Mouse (Mus musculus) forebrain, embryonic 12.5 days (tissue): Measurements from ENCODE around the gene Nrtn. TPM values are rescaled to one million over a fixed set of nuclear protein-coding genes. Genes with fewer than 3 reads are reported as not detected.

Experiments
- ATAC-seq: fragments of 200-750 bp; cut with Nextera tagmentation; 2 replicates; pipeline ENCODE4 v1.8.0; 2017; ENCODE audit warnings: moderate TSS enrichment; ENCODE audit not compliant: low FRiP score
- H3K27ac ChIP-seq: fragments of 300-500 bp; sonication (generic); 2 replicates; pipeline ENCODE4 v1.5.1; 2016; ENCODE audit warnings: mild to moderate bottlenecking
- H3K27me3 ChIP-seq: fragments of 300-500 bp; sonication (generic); 2 replicates; pipeline ENCODE4 v1.6.1; 2016; ENCODE audit warnings: mild to moderate bottlenecking
- H3K36me3 ChIP-seq: fragments of 300-500 bp; sonication (generic); replicated peaks from 2 replicates; pipeline ENCODE4 v1.6.1; 2016; ENCODE audit warnings: mild to moderate bottlenecking
- H3K4me1 ChIP-seq: fragments of 300-500 bp; sonication (generic); 2 replicates; pipeline ENCODE4 v1.6.1; 2016
- H3K4me2 ChIP-seq: fragments of 300-500 bp; sonication (generic); 2 replicates; pipeline ENCODE4 v1.6.1; 2016; ENCODE audit warnings: mild to moderate bottlenecking, moderate library complexity
- H3K4me3 ChIP-seq: fragments of 300-500 bp; sonication (generic); replicated peaks from 2 replicates; pipeline ENCODE4 v1.5.1; 2016; ENCODE audit warnings: mild to moderate bottlenecking
- H3K9ac ChIP-seq: fragments of 300-500 bp; sonication (generic); 2 replicates; pipeline ENCODE4 v1.6.1; 2016; ENCODE audit warnings: mild to moderate bottlenecking
- H3K9me3 ChIP-seq: fragments of 300-500 bp; sonication (generic); 2 replicates; pipeline ENCODE4 v1.6.1; 2016
- WGBS: fragments of 180-500 bp; shearing (Covaris S2); methylation state at CpG from one replicate; pipeline ENCODE4 v1.1.7; 2016; 5-methylcytosine and 5-hydroxymethylcytosine counted together
- polyA plus RNA-seq: library from polyadenylated mRNA; unstranded; fragments of >200 nt; fragmentation: Nextera tagmentation; extraction: Ambion mirVana; gene quantifications from 2 replicates; pipeline ENCODE4 v1.2.1, GENCODE M21; 2016

The Nrtn gene
- polyA plus RNA-seq, 1 experiment from 2014 or later, result 5.9 TPM

- Histone ChIP-seq H3K9ac (no peak within 1 kb of the TSS), H3K27ac (no peak within 1 kb of the TSS), H3K36me3 (peaks cover 48% of the 10 kb centered on the region), H3K4me3 (no peak within 1 kb of the TSS), H3K4me1 (peaks cover 7% of the 10 kb centered on the region), H3K9me3 (no peaks in the 10 kb centered on the region), H3K27me3 (no peaks in the 10 kb centered on the region), H3K4me2 (no peak within 1 kb of the TSS)
- WGBS, result 94% methylated on average over 5 of the region's 5 CpGs
- ATAC-seq, result no peak
Observed at GRCm38 (mm10) chr17:56769950-56770349, 12.6 kb upstream of the Nrtn start, which contains the start of gene Prr22. Gene Prr22 (plus strand): TSS chr17:56770250.

GRCm38 (mm10) chr17:56768941-56769340 lies 11.6 kb upstream of the Nrtn start:
- Histone ChIP-seq H3K4me1 (peaks cover 7% of the 10 kb centered on the region), H3K9me3 (no peaks in the 10 kb centered on the region), H3K4me2 (no peak overlapping the region), H3K4me3 (no peak overlapping the region), H3K27me3 (no peaks in the 10 kb centered on the region), H3K9ac (no peak overlapping the region), H3K27ac (no peak overlapping the region), H3K36me3 (peaks cover 48% of the 10 kb centered on the region)
- WGBS, result 94% methylated on average over 11 of the region's 11 CpGs
- ATAC-seq, result no peak

- Histone ChIP-seq H3K4me1 (peaks cover 12% of the 10 kb centered on the region), H3K27me3 (no peaks in the 10 kb centered on the region), H3K9ac (no peak overlapping the region), H3K9me3 (no peaks in the 10 kb centered on the region), H3K27ac (no peak overlapping the region), H3K4me3 (no peak overlapping the region), H3K4me2 (no peak overlapping the region), H3K36me3 (peaks cover 48% of the 10 kb centered on the region)
- no peak for ATAC-seq
- WGBS, result 93% methylated on average over 29 of the region's 29 CpGs
Observed at GRCm38 (mm10) chr17:56767531-56768135, 10.3 kb upstream of the Nrtn start.

GRCm38 (mm10) chr17:56766631-56767405 lies 9.5 kb upstream of the Nrtn start:
- Histone ChIP-seq H3K36me3 (peaks cover 48% of the 10 kb centered on the region), H3K27me3 (no peaks in the 10 kb centered on the region), H3K9me3 (no peaks in the 10 kb centered on the region), H3K4me3 (no peak overlapping the region), H3K4me2 (no peak overlapping the region), H3K4me1 (peaks cover 18% of the 10 kb centered on the region), H3K9ac (no peak overlapping the region), H3K27ac (no peak overlapping the region)
- 95% methylated on average over 27 of the region's 27 CpGs for WGBS
- no peak for ATAC-seq

- Histone ChIP-seq H3K9me3 (no peaks in the 10 kb centered on the region), H3K4me1 (peaks cover 23% of the 10 kb centered on the region), H3K4me3 (peak overlapping the region; percentile 76), H3K36me3 (peaks cover 39% of the 10 kb centered on the region), H3K9ac (peak overlapping the region; percentile 75), H3K27ac (peak overlapping the region; percentile 96), H3K27me3 (peaks cover 12% of the 10 kb centered on the region), H3K4me2 (peak overlapping the region; percentile 77)
- peak; percentile 12; the same call in 1 of the 2 replicates for ATAC-seq
- 50% methylated on average over 12 of the region's 12 CpGs for WGBS
Observed at GRCm38 (mm10) chr17:56765431-56765830, 8.1 kb upstream of the Nrtn start.

GRCm38 (mm10) chr17:56764474-56765354 lies 7.4 kb upstream of the Nrtn start, which contains the start of gene Dus3l:
Gene Dus3l (plus strand): TSS chr17:56764757.
- WGBS, result 2% methylated on average over 58 of the region's 58 CpGs
- Histone ChIP-seq H3K4me3 (peak within 1 kb of the TSS; percentile 76), H3K4me1 (peaks cover 23% of the 10 kb centered on the region), H3K9ac (peak within 1 kb of the TSS; percentile 75), H3K36me3 (peaks cover 33% of the 10 kb centered on the region), H3K27ac (peak within 1 kb of the TSS; percentile 96), H3K4me2 (peak within 1 kb of the TSS; percentile 77), H3K9me3 (no peaks in the 10 kb centered on the region), H3K27me3 (peaks cover 19% of the 10 kb centered on the region)
- ATAC-seq, result peak; percentile 79

GRCm38 (mm10) chr17:56763741-56764250 lies 6.5 kb upstream of the Nrtn start:
- no peak for ATAC-seq
- no peak overlapping the region for H3K27ac ChIP-seq
- WGBS, result 78% methylated on average over 8 of the region's 8 CpGs
- peak overlapping the region; percentile 76 for H3K4me3 ChIP-seq
- H3K4me1 ChIP-seq, result peaks cover 27% of the 10 kb centered on the region
- H3K27me3 ChIP-seq, result peaks cover 28% of the 10 kb centered on the region
- no peaks in the 10 kb centered on the region for H3K9me3 ChIP-seq
- H3K36me3 ChIP-seq, result peaks cover 24% of the 10 kb centered on the region
- peak overlapping the region; percentile 77; the same call in 1 of the 2 replicates for H3K4me2 ChIP-seq
- no peak overlapping the region for H3K9ac ChIP-seq

GRCm38 (mm10) chr17:56762769-56763731 lies 5.7 kb upstream of the Nrtn start:
- Histone ChIP-seq H3K4me3 (no peak overlapping the region), H3K4me1 (peaks cover 27% of the 10 kb centered on the region), H3K36me3 (peaks cover 16% of the 10 kb centered on the region), H3K27me3 (peaks cover 35% of the 10 kb centered on the region), H3K4me2 (peak overlapping the region; percentile 72), H3K9me3 (no peaks in the 10 kb centered on the region), H3K9ac (no peak overlapping the region), H3K27ac (peak overlapping the region; percentile 92)
- 48% methylated on average over 27 of the region's 27 CpGs for WGBS
- no peak for ATAC-seq

GRCm38 (mm10) chr17:56761991-56762410 lies 4.7 kb upstream of the Nrtn start:
- H3K9me3 ChIP-seq, result no peaks in the 10 kb centered on the region
- ATAC-seq, result peak; percentile 59
- WGBS, result under 1% methylated on average over 28 of the region's 28 CpGs
- H3K27me3 ChIP-seq, result peaks cover 45% of the 10 kb centered on the region
- peaks cover 36% of the 10 kb centered on the region for H3K4me1 ChIP-seq
- peak overlapping the region; percentile 45 for H3K4me3 ChIP-seq
- peaks cover 6% of the 10 kb centered on the region for H3K36me3 ChIP-seq
- H3K9ac ChIP-seq, result peak overlapping the region; percentile 64
- H3K27ac ChIP-seq, result peak overlapping the region; percentile 92
- peak overlapping the region; percentile 72 for H3K4me2 ChIP-seq

GRCm38 (mm10) chr17:56761077-56761476 lies 3.7 kb upstream of the Nrtn start:
- no peak for ATAC-seq
- no peaks in the 10 kb centered on the region for H3K36me3 ChIP-seq
- H3K4me2 ChIP-seq, result no peak overlapping the region
- H3K9me3 ChIP-seq, result no peaks in the 10 kb centered on the region
- WGBS, result 77% methylated on average over 3 of the region's 3 CpGs
- H3K9ac ChIP-seq, result no peak overlapping the region
- no peak overlapping the region for H3K4me3 ChIP-seq
- peaks cover 39% of the 10 kb centered on the region for H3K4me1 ChIP-seq
- H3K27ac ChIP-seq, result no peak overlapping the region
- peaks cover 54% of the 10 kb centered on the region for H3K27me3 ChIP-seq

- 59% methylated on average over 7 of the region's 7 CpGs for WGBS
- no peak for ATAC-seq
- no peak overlapping the region for H3K27ac ChIP-seq
- no peak overlapping the region for H3K4me3 ChIP-seq
- no peaks in the 10 kb centered on the region for H3K9me3 ChIP-seq
- peaks cover 72% of the 10 kb centered on the region for H3K27me3 ChIP-seq
- H3K36me3 ChIP-seq, result no peaks in the 10 kb centered on the region
- peaks cover 32% of the 10 kb centered on the region for H3K4me1 ChIP-seq
- no peak overlapping the region for H3K9ac ChIP-seq
- no peak overlapping the region for H3K4me2 ChIP-seq
Observed at GRCm38 (mm10) chr17:56759261-56759660, 1.9 kb upstream of the Nrtn start.
